Mouse (Mus musculus) granulocyte monocyte progenitor cell, adult 5-6 weeks (primary cell): Measurements from ENCODE around the gene Vangl1. TPM values are rescaled to one million over a fixed set of nuclear protein-coding genes. Genes with fewer than 3 reads are reported as not detected.
A peak's percentile ranks its signal among the peaks of the same experiment; 100 is the strongest.
"Not testable (repeated sequence)": the region's sequence is repeated elsewhere in the genome, so short reads cannot be mapped to it uniquely, and the experiment has no call there.

ENCODE experiments used
- ATAC-seq: replicated peaks from 2 replicates; pipeline ENCODE4 v1.8.0; 2016; ENCODE audit warnings: mild to moderate bottlenecking, moderate TSS enrichment, inconsistent platforms; ENCODE audit not compliant: poor library complexity, severe bottlenecking
- total RNA-seq, 2 experiments: library from RNA; stranded (forward) in 1 of 2; stranded (reverse) in 1 of 2; fragments of 200-712, 200-1000 nt in 1 of 2; fragments of >200 nt in 1 of 2; fragmentation: Nextera tagmentation in 1 of 2; gene quantifications; 2 replicates each; pipeline ENCODE4 v1.2.3; 2014 to 2017

Gene Vangl1
- total RNA-seq (2014; fragmentation: Nextera tagmentation) (1.5 TPM in 1 of 2 replicates, not detected in the other), total RNA-seq (2017) (1.0 and 4.4 TPM in 2 replicates)

DNA sequence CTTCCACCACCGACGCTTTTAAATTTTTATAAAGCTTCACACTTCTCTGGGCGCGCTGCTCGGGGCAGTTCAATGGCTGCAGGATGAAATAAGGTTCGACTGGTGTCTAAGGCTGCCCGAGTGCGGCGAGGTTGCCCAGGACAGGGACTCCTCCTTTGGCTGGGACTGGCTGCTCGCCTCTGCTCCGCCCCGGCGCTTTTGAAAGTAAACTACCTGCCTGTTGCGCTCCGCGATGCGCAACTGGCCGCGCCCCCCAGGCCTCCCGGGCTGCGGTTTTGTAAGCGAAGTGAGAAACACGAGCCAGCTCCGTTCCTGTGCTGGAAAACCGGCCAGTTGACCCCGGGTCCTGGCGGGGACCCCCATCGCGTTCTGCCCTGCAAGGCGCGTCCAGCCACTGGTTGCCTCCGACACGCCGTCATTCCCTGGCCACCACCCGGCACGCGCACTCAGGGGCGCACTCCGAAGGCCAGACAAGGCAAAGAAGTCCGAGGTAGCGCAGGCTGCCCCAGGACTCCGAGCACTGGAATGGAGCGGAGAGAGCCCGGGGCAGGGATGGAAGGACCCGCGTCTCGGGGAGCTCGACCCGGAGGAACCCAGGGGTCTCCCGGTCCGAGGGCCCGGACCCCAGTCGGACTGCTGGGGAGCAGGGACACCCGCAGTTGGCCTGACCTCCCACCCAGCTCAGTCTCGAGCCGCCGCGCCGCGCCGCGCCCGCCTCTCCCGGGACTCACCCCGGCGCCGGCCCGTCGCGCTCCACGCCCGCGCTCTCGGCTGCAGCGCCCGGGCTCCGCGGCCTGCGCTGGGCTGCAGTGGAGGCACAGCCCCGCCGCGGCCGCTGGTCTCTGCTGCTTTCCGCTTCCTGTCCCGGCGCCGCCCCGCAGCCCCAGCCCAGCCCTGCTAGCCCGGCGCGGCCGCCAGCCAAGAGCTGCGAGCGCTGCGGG lies at the start of gene Vangl1:
TSS of gene Vangl1 (minus strand) at position 913 of the 941 bp plus-strand sequence.
- ATAC-seq = peak; percentile 61

DNA sequence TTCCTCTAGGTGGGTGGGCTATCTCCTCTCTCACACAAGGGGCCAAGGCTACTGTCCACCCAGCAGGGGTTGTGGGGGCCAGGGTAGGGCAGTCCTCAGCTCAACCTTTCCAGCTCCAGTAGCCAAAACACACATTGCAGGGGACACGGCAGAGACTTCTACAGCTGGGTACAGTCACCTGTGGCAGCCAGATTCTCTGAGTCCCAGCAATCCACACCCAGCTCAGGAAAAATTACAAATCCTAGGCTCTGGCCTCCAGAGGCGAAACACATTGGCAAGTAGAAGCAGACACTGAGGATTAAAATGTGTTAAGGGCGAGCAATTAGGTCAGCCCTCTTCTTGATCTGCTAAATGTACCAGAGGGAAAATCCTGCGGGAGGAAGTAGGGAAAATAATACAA lies 49.1 kb upstream of the Vangl1 start:
- ATAC-seq = no peak

DNA sequence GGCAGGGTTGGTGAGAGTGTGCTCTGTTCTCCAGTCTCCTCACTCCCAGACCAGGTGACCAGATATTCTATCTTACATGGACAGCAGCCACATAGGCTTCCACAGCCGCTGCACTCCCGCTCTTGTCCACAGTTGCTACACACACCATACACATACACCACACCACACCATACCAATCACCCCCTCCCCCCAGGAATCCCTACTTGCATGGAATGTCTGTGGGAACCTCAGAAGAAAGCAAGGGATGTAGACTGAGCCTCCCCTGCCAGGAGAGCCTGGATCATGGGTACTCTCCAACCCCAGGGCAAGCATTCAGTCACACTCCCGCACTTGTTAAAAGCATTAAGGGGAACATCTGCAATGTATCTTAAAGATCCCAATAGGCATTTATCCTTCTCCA lies 48.4 kb upstream of the Vangl1 start:
- no peak for ATAC-seq

DNA sequence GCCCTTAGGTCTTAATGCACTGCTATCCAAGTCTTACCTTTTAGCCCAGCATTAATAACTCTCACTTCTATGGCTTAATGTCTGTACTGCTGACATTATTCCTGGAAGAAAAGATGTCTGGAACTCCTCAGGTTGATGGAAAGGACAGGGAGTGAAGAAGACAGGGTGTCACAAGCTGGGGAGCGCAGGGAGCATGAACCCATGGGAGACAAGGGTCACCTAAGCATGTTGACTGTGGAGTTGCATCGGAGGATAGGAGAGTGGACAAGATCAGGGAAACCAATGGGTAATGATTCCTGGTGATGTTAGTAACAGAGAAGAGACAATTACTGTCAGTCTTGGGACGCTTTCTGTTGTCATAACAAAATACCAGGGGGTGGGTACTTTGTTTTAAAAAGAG lies 46.4 kb upstream of the Vangl1 start:
- ATAC-seq = no peak

DNA sequence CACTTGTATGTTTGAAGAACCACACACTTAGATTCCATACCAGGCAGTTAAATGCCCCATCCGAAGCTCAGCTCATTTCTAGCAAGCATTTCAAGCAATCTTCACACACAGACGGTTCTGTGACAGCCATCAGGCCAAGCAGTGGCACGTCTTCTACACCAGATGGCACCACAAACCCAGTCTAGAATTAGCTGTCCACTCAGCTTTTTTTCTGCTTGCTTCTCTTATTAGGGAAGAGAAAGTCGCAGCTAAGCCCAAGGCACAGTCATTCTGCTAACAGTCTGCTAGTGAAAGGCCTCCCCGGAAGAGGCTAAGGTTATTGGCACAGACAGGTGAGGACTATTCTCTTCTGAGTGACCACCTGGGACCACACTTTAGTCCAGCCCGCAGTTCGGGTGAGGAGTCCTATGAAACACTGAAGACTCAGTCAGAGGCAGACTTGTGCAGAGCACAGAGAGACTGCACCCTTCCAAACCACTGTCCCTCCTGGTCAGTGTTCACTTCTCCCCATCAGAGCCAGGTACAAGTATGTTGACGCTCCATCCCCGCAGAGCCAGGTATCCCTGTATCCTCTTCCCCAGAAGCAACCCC lies 45.0 kb upstream of the Vangl1 start:
- peak; percentile 53 for ATAC-seq

DNA sequence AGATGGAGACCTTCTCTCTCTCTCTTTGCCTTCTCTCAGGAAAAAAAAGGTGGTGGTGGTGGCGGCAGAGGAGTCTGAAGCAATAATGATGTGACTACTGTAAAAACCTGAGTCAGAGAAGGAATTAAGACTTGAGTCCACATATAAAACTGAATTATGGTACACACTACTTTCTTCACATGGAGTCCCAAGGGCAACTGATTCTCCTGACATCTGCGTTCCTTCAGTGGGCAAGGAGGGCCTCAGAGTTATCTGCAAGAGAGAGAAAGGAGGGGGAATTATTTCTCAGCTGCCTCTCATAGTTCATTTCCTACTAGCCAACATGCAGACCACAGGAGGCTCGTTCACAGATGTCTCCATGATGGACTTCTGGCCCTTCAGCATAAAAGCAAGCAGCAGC lies 40.1 kb upstream of the Vangl1 start:
- no peak for ATAC-seq

DNA sequence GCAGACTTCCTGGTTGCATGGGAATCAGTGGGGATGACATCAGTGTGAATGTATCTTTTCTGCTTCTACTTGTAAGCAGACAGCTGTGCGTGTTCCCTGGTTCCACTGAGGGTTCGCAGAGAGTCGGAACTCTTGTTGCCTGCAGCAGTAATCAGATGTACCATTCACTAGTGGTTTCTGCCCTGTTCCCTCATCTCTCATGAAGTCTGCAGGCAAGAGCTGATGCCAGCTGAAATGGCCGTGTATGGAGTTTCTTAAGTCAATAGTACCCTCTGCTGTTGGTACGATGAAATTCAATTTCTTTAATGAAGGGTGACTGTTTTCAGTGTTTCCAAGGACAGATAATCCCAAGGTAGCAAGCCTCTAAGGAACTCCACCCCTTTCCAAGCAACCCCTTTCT lies 38.4 kb upstream of the Vangl1 start:
- ATAC-seq = no peak

DNA sequence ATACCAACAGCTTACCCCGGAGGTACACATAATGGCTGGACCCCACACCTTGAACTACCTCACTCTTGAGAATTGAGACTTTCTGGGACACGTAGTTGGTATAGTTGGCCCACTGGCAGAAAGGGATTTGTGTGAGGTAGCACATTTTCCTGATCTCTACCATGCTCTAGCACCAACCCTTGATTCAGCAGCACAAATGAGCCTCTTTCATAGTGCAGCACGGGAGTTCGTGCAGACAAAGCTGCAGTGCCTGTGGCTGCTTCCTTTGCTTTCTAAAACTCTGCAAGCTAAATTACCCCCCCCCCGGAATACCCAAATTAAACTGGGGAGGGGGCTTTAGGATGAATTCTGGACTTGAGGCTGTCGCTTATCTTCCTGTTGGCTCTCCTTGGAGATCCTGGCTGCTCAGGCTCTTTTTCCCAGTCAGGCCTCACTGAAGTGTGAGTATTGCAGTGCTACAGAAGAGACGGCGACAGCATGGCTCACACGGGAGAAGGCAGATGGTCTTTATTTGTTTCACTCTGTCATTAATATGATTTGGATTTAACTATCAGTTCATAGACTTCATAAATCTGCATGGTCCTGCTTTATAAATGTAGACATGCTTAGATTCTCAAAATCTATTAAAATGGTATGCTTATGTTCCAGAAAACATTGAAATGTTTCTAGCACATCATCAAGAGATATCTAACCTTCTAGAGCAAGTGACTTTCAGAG lies 27.1 kb upstream of the Vangl1 start:
- ATAC-seq = no peak

DNA sequence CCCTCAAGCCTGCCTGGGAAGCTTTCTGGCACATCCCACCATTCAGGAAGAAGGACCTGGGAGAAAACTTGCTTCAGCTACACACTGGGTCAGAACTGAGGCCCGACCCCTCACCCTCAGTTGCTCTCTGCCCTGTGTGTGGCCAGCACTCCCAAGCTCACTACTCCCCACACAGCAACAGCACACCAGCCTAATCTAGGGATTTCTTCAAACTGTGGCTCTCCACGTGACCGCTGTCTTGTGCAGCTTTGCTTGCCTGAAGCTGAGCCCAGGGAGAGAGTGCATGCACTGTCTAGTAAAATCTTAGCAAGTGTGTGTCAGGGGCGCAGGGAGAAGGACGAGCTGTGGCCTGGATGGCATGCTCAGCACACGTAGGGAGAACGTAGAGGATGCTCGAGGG lies 18.3 kb upstream of the Vangl1 start:
- ATAC-seq = no peak

DNA sequence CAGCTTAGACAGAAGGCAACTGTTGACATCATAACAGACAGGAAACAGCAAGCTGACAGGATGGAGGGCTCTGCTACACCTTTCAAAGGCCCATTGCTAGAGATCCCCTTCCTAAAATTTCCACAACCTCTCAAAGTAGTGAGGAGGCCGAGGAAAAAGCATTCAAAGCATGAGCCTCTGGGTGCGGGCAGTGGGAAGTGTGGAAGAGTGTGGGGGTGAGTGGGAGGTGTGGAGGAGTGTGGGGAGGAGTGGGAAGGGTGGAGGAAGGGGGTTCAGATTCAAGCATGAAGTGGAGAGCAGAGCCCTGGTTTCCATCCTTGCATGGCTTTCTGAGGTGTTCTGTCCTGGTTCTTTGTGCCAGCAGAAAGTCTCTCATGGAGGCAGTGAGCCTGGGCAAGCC lies 13.8 kb upstream of the Vangl1 start:
- no peak for ATAC-seq

DNA sequence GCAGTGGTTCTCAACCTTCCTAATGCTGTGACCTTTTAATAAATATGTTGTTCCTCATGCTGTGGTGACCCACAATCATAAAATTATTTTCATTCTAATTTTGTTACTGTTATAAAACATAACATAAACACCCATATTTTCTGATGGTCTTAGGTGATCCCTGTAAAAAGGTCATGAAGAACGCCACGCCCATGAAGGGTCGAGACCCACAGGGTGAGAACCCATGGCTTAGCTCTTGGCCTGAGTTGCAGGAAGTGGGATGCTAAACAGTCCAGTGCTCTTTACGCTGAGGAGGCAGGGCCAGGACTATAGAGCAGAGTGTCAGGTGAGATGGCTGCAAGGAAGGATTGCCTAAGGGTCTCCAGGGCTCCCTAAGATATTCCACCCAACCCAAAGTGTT lies 10.2 kb upstream of the Vangl1 start:
- no peak for ATAC-seq

DNA sequence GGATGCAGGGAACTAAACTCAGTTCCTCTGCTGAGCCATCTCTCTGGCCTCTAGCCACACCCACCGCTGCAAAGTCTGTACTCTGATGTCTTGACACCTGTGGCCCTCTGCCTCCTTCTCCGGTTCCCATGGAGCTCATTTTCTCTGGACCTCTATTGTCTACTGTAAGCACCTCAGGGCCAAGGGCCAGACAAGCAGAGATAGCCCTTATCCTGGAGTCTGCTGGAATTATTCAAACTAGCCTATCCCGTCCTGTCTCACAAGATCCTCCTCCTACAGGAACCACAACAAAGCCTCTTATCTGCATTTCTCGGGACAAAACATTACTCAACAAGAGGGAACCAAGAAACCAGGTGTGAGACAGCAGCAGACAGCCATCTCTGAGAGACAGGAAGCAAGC lies 9.8 kb upstream of the Vangl1 start:
- no peak for ATAC-seq

DNA sequence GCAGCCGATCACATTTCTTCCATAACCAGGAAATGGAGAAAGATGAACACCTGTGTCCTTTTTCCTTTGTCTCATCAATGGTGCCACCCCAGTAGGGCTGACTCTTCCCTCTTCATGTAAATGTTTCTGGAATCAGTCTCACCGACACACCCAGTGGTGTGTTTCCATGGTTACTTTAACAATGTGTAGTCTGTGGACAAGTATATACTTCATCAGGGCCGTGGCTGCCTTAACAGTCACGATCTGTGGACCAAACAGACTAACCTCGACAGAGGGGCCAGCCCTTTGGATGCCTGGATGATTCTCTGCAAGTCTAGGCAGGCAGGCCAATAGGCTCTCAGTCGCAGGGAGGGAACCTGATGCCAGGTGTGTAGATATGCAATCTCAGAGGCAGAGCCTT lies 8.4 kb upstream of the Vangl1 start:
- no peak for ATAC-seq

DNA sequence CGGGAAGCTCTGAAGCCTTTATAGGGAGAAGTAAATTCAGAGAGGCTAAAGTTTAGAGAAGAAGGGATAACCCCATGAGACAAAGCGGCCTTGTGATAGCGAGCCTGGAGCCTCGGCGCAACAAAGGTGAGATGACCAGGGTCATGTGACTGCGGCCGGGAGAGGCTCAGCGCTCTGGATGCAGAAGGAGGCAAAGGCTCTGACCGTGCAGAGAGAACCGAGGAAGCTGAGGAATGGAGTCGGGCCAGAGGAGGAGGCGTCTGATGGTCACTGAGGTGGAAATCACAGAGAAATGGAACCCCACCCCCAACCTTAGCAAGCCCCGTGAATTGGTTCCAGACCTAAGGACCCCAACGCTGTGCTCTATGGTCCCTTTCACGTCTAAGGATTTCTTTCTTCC lies 7.8 kb upstream of the Vangl1 start:
- no peak for ATAC-seq

DNA sequence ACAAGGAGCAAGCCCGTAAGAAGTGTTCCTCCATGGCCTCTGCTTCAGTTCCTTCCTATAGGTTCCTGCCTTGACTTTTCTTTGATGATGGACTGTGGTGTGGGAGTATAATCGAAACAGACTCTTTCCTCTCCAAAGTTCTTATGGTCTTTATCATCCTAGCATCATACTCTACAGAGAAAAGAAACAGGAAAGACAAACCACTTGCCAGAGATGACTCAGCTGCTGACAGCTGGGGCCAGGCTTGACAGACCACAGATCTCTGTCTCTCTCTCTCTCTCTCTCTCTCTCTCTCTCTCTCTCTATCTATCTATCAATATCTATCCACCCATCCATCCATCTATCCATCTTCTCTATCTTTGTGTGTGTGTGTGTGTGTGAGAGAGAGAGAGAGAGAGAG lies 6.8 kb upstream of the Vangl1 start:
- ATAC-seq = no peak

DNA sequence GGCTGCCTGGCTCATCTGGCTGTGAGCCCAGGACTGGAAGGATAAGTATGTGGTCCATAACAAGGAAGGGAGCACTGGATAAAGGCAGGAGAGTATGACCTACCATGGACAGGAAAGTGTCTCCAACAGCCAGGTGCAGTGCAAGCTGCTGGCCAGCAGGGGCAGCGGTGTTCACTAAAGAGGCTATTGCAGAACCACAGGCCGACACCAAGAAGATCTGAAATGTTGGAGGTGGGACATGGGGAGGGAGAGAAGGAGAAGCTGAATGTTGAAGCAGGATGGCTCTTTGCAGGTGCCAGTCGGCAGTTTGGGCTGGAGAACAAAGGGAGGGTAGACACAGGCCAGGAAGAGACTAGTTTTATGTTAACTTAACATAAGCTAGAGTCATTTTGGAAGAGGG lies 6.3 kb upstream of the Vangl1 start:
- peak; percentile 42; the same call in 1 of the 2 replicates for ATAC-seq

DNA sequence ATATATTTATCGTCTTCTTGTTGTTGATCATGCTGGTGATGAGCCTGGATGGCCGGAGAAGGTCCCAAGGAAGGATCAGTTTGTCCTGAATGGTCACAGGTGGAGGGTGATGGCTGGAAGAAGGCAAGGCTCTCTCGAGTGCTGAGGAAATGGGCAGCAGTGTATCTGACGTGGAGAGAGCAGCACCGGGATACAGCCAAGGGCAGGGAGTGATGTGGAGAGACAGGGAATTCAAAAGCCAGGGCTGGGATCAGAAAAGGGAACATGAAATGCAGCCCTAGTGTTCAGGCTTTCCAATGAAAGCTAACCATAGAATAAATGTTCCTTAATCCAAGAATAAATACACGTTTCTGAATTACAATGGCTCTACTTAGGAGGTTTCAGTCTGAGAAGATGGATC lies 4.4 kb upstream of the Vangl1 start:
- no peak for ATAC-seq

DNA sequence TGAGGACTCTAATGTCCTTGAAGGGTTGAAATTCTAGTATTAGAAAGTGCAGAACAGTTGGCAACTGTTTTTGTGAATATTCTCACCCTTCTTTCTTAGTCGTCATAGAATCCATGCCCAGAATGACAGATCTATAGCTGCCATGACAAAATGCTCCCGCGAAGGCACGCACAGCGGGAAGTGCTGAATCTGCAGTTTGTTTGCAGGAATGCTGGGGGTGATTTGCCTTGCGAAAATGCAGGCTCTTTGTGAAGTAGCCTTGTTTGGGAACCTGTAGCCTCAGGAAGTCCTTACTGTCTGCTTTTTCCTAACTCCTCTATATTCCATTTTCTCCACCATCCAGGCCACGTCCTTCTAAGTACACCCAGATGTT lies 951 bp upstream of the Vangl1 start:
- no peak for ATAC-seq

DNA sequence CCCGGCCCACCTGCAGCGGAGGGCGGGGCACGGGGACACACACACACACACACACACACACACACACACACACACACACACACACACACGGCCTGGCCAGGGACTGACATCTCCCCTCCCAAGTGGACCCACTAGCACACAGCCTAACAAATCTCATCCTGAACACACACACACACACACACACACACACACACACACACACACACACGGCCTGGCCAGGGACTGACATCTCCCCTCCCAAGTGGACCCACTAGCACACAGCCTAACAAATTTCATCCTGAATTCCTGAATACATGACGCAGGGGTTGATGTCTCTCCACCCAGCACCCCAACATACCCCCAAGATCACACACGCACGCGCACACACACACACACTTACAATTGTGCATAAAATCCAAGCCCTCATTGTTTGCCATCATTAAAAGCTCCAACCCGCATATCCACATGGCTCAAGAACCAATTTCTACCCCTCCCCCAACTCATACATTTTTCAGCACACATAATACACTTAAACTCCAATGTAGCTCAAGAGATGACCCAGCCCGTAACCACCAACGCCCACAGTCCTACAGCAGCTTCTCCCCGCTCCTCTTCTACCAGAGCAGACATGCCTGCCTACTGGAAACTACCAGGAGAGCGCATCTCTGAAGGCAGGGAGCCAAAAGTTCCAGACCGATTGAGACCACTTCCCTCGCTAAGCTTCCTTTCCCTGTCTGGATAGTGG lies 403 bp upstream of the Vangl1 start:
- ATAC-seq = not testable (repeated sequence)

DNA sequence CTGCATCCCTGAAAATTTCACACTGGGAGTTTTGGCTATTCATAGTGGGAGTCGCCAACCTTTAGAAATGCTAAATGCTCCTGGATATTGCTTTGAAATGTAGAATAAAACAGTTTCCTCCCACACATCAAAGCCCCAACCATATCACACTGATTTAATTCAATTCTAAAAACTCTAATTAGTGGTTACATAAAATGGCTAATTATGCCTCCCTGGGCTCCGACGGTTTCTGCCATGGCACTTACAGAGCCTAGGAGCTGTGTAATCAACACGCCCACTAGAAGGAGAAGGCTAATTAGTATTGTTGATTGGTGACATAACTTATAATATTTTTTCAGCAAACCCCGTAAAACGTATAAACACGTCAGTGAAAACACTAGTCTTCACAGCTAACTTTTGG lies 1.4 kb downstream of the Vangl1 start:
- ATAC-seq = no peak

DNA sequence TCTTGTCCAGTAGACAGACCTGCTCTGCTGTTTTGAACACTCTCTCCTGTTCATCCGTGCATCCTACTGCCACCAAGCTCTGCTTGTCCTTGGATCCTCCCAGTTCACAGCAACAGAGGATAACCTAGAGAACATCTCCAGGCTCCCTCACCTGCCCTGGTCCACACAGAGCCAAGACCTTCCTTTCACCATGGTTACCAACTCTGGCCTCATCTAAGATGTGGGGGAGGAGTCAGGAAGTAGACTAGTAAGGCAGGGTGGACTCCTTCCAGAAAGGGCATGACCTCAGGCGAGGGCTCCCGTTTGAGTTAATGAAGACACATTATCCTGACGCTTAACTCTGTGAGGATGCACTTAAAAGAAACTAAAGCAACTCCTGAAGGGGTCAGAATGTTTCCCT lies 4.5 kb downstream of the Vangl1 start:
- ATAC-seq = no peak
